Mouse (Mus musculus) brain, embryonic 14.5 days (tissue): ENCODE measurements at regions not wholly inside any gene's neighbourhood (a gene's known extent, or its start where the extent isn't known, plus 50 kb on each side); places are given as distances from the start of the nearest gene placed in this dataset.

ENCODE experiments used
- DNase-seq: peaks from one replicate; pipeline ENCODE4 v3.0.0-alpha.2; 2011; ENCODE audit warnings: low read depth
- CTCF ChIP-seq: fragments of 200-500 bp; IDR thresholded peaks from 2 replicates; pipeline ENCODE4 v1.5.1; 2012; ENCODE audit warnings: inconsistent platforms, mild to moderate bottlenecking, moderate library complexity, borderline replicate concordance; ENCODE audit not compliant: insufficient read depth, insufficient read length; ENCODE audit errors: extremely low read depth
- POLR2A ChIP-seq: fragments of 200-500 bp; IDR thresholded peaks from 2 replicates; pipeline ENCODE4 v1.6.1; 2012; ENCODE audit warnings: mild to moderate bottlenecking, inconsistent platforms, borderline replicate concordance; ENCODE audit not compliant: poor library complexity, insufficient read depth, insufficient read length, severe bottlenecking; ENCODE audit errors: extremely low read depth

DNA sequence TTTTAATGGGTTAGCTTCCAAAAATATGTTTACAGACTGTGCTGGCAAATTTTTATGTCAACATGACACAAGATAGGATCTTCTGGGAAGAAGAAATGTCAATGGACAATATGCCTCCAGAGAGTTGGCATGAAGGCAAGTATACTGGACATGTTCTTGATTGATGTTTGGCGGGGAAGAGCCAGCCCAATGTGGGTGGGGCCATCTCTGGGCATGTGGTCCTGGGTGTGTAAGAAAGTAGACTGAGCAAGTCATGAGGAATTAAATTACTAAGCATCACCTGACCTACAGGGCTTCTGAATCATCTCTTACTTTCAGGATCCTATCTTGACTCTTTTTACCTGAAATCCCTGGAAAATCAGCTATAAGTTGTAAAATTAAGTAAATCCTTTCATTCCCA, 525.0 kb upstream of the Grm7 start:
- TF ChIP-seq POLR2A = no peak
- TF ChIP-seq CTCF = no peak
- DNase-seq = no peak

GRCm38 (mm10) chr6:110132271-110132670, 513.1 kb upstream of the Grm7 start:
- TF ChIP-seq POLR2A (no peak), CTCF (no peak)
- DNase-seq = peak; percentile 35

DNA sequence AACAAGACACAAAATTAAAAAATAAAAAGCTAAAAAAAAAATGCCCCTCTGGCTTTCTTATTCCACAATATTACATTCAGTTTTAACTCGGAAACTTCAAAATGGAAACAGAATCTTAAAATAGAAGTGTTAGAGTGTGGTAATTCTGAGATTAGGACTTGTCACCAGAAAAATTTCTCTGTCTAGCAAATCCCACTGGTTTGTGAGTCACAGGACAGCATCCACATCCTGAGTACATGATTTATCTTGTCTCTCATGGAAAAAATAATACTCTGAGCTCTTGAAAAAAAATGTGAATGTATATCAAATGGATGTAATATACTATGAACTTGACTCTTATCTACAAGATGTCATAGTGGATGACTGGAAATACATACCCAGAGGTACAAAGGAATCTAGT, 511.8 kb upstream of the Grm7 start:
- TF ChIP-seq CTCF (no peak), POLR2A (no peak)
- DNase-seq = no peak

DNA sequence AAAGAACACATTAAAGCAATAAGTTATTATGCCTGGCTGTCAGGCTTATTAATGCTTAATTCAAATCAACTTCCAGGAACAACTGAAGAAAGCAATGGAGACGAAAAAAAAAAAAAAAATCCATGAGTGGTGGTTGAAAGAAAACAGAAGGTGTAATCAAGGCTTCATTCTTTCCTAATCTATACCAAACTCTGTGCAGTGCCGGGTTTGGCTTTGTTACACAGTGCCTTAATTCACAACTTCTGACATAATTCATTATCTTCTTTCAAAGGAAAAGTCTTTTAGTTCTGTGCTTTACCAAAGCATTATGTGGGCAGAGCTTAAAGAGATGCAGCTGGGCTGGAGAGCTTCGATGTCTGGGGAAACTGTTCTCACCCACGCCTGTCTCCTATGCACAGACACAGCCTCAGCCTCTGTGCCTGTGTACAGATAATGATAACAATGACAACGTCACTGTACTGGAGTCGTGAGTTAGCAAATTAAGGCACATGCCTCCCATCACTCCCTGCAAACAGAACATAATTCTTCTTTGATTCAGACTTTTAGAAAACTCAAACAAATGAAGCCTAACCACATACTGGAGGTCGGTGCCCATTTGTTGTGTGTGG, 508.2 kb upstream of the Grm7 start:
- TF ChIP-seq POLR2A (no peak), CTCF (no peak)
- DNase-seq = peak; percentile 50

DNA sequence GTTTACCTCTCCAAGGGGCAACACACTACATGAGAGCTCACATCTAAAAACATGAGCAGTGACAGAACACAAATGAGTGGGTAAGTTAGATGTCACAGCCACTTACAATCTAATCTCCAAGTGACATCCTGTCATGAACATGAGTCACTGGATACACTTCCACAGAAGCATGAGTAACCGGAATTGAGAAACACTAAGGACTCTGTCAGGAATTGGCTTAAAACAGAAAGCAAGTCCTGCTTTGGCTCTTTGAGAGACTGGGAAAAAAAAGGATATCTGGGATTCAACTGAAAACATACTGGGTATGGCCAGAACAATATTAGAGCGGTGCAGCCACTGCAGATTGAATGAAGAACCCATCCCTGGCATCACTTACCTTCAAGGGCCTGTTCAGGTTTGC, 506.0 kb upstream of the Grm7 start:
- TF ChIP-seq POLR2A (no peak), CTCF (no peak)
- no peak for DNase-seq

- peak; percentile 83 for DNase-seq
- TF ChIP-seq POLR2A (no peak), CTCF (no peak)
These were observed 476.8 kb upstream of the Grm7 start for GRCm38 (mm10) chr6:110168539-110168938.

- TF ChIP-seq POLR2A (no peak), CTCF (no peak)
- peak; percentile 86 for DNase-seq
These were observed 439.4 kb upstream of the Grm7 start for GRCm38 (mm10) chr6:110205973-110206372.

DNA sequence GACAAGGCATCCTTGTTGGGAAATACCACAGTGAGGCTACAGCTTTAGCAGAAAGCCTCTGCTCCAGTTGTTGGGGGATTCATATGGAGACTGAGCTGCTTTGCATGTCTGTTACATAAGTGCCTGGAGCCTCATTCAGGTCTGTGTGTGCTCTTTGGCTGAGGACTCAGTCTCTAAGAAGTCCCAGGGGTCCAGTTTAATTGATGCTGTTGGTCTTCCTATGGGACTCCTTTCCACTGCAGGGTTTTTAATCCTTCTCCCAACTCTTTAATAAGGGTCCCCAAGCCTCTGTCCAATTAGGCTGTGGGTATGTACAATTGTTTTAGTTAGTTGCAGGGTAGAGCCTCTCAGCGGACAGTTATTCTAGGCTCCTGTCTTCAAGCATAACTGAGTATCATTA, 436.6 kb upstream of the Grm7 start:
- TF ChIP-seq CTCF (no peak), POLR2A (no peak)
- DNase-seq = no peak

- DNase-seq = peak; percentile 36
These were observed 397.9 kb upstream of the Grm7 start for GRCm38 (mm10) chr6:110247490-110247889.

GRCm38 (mm10) chr6:110296549-110296948, 348.8 kb upstream of the Grm7 start:
- no peak for DNase-seq
- TF ChIP-seq POLR2A (no peak), CTCF (no peak)

More at GRCm38 (mm10) chr6:110247490-110247889, 397.9 kb upstream of the Grm7 start:
- no peak for TF ChIP-seq POLR2A
- TF ChIP-seq CTCF = no peak
